Mouse (Mus musculus): Measurements from ENCODE around the gene Bola1. TPM values are rescaled to one million over a fixed set of nuclear protein-coding genes. Genes with fewer than 3 reads are reported as not detected.

Gene Bola1
- polyA plus RNA-seq, 1 experiment from 2014 or later: 47.5 TPM

DNA sequence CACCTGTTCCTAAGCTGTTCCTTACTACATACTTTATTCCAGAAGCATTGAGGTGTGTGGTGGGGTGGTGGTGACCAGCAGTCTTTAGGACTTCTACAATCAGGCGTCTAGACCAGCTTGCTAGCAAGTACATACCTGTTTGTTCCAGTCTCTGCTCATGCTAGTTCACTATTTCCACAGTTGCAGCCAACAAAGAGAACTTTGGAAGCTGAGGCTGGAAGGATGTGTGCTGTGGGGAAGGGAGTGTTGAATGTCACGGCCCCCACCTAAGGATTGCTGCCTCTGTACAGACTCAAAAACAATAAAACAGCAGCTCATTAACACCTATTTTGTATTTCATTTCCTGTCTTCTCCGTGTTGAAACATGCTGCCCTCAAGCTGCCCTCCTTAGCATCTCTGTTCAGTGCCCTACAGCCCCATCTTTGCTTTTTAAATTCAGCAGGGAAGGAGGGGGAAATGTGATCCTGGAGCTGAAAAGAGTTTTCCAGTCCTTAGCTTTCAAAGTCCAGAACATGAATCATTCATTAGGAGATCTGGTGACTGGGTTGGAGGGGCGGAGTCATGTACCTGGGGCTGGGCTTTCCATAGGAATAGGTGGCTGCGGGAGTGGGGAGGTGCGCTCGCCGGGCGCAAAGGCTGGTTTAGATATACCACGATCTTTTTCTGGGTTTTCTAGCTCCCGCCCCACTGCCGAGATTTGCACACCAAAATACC lies 58.5 kb downstream of the Bola1 start:
- H3K4me1 ChIP-seq (ENCODE audit: control insufficient read depth, insufficient read depth, low read length): peaks cover 18% of the 10 kb centered on the region
- H3K36me3 ChIP-seq (ENCODE audit: control insufficient read depth, insufficient read depth, low read length): peaks cover under 1% of the 10 kb centered on the region; the same call in 1 of the 2 replicates
- ATAC-seq (replicated peaks; ENCODE audit: insufficient number of reproducible peaks, low FRiP score, low TSS enrichment): no peak
- no peaks in the 10 kb centered on the region for H3K27me3 ChIP-seq (ENCODE audit: control insufficient read depth, insufficient read depth, low read length)
- H3K9ac ChIP-seq (ENCODE audit: low read depth, low read length): peak overlapping the region; percentile 65
- H3K4me2 ChIP-seq: peak overlapping the region; percentile 86
- 3% methylated on average over 12 of the region's 12 CpGs for WGBS (ENCODE audit: insufficient replicate concordance)
- H3K27ac ChIP-seq (ENCODE audit: low read depth, low read length): peak overlapping the region; percentile 70
- peak overlapping the region; percentile 44 for H3K4me3 ChIP-seq (ENCODE audit: low read depth, low read length)
- H3K9me3 ChIP-seq (replicated peaks; ENCODE audit: control insufficient read depth, low read length): no peaks in the 10 kb centered on the region

DNA sequence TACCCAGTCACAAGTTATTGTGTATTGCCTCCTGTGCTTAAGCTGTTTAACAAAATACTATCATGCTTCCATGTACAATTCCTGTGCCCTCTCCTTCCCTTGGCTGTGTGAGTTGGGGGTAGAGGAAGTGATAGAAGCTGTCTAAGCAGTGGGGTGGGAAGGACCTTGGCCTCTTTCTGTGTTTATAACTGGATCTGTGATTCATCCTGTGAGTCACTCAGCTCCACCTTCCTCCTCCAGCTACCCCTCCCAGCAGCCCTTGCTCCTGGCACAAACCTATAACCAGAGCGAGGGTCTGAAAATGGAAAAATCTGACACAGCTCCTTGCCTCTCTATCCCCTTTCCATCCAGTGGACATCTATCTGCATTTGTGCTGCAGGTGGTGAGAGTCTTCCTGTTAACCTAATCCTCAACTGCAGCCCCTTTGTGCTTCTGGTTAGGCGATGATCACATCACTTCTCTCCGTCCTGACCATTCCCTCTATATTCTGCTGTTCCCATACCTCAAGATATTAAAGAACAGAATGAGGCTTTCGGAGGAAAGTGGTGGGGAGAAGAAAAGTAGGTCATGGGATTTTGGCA lies 59.2 kb downstream of the Bola1 start:
- peak overlapping the region; percentile 86 for H3K4me2 ChIP-seq
- peak overlapping the region; percentile 70 for H3K27ac ChIP-seq (ENCODE audit: low read depth, low read length)
- H3K4me1 ChIP-seq (ENCODE audit: control insufficient read depth, insufficient read depth, low read length): peaks cover 18% of the 10 kb centered on the region
- no peak overlapping the region for H3K4me3 ChIP-seq (ENCODE audit: low read depth, low read length)
- H3K9ac ChIP-seq (ENCODE audit: low read depth, low read length): peak overlapping the region; percentile 65; the same call in 1 of the 2 replicates
- ATAC-seq (replicated peaks; ENCODE audit: insufficient number of reproducible peaks, low FRiP score, low TSS enrichment): 0 out of 2 replicates have a peak, but pooled peaks have one; percentile 39
- WGBS (ENCODE audit: insufficient replicate concordance): 38% methylated on average over 4 of the region's 4 CpGs
- H3K27me3 ChIP-seq (ENCODE audit: control insufficient read depth, insufficient read depth, low read length): no peaks in the 10 kb centered on the region
- H3K36me3 ChIP-seq (ENCODE audit: control insufficient read depth, insufficient read depth, low read length): peaks cover 6% of the 10 kb centered on the region; the same call in 1 of the 2 replicates
- H3K9me3 ChIP-seq (replicated peaks; ENCODE audit: control insufficient read depth, low read length): no peaks in the 10 kb centered on the region

DNA sequence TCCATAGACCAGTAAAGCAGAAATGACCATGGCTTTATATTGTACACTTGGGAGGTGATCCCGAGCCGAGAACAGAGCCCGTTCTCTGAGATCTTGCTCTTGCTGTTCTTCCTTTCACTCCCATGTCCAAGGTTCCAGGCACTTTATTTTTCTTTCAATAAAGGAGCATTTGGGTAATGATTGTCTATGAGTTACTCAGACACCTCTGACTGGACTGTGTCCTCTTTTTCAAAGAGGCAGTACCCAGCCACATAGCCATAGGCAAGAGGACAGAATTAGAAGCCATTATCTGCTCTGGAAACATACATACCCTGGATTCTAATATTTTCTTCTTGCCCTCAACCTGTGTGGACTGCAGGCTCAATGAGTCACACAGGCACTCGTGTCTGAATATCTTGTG lies 59.7 kb downstream of the Bola1 start:
- Histone ChIP-seq H3K27me3 (ENCODE audit: control insufficient read depth, insufficient read depth, low read length) (no peaks in the 10 kb centered on the region), H3K9me3 (replicated peaks; ENCODE audit: control insufficient read depth, low read length) (no peaks in the 10 kb centered on the region), H3K4me2 (peak overlapping the region; percentile 86), H3K9ac (ENCODE audit: low read depth, low read length) (peak overlapping the region; percentile 35; the same call in 1 of the 2 replicates), H3K36me3 (ENCODE audit: control insufficient read depth, insufficient read depth, low read length) (peaks cover 9% of the 10 kb centered on the region; the same call in 1 of the 2 replicates), H3K27ac (ENCODE audit: low read depth, low read length) (0 out of 2 replicates have a peak overlapping the region, but pooled peaks have one; percentile 51), H3K4me3 (ENCODE audit: low read depth, low read length) (no peak overlapping the region), H3K4me1 (ENCODE audit: control insufficient read depth, insufficient read depth, low read length) (peaks cover 18% of the 10 kb centered on the region)
- no peak for ATAC-seq (replicated peaks; ENCODE audit: insufficient number of reproducible peaks, low FRiP score, low TSS enrichment)
- 64% methylated on average over 4 of the region's 4 CpGs for WGBS (ENCODE audit: insufficient replicate concordance)

DNA sequence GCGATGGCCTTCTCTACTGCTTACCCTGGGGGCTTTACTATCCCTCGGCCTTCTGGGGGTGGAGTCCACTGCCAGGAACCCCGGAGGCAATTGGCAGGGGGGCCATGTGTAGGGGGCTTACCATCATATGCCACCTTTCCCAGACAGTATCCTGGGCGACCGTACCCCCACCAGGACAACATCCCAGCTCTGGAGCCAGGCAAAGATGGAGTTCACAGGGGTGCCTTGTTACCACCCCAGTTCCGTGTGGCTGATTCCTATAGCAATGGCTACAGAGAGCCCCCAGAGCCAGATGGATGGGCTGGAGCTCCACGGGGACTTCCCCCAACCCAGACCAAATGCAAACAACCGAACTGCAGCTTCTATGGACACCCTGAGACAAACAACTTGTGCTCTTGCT lies 64.0 kb downstream of the Bola1 start:
- H3K27ac ChIP-seq (ENCODE audit: low read depth, low read length): no peak overlapping the region
- H3K9ac ChIP-seq (ENCODE audit: low read depth, low read length): no peak overlapping the region
- H3K36me3 ChIP-seq (ENCODE audit: control insufficient read depth, insufficient read depth, low read length): peaks cover 17% of the 10 kb centered on the region
- H3K4me2 ChIP-seq: no peak overlapping the region
- H3K4me3 ChIP-seq (ENCODE audit: low read depth, low read length): no peak overlapping the region
- 0 out of 2 replicates have a peak, but pooled peaks have one; percentile 12 for ATAC-seq (replicated peaks; ENCODE audit: insufficient number of reproducible peaks, low FRiP score, low TSS enrichment)
- H3K9me3 ChIP-seq (replicated peaks; ENCODE audit: control insufficient read depth, low read length): no peaks in the 10 kb centered on the region
- peaks cover 10% of the 10 kb centered on the region for H3K4me1 ChIP-seq (ENCODE audit: control insufficient read depth, insufficient read depth, low read length)
- H3K27me3 ChIP-seq (ENCODE audit: control insufficient read depth, insufficient read depth, low read length): no peaks in the 10 kb centered on the region
- 89% methylated on average over 8 of the region's 8 CpGs for WGBS (ENCODE audit: insufficient replicate concordance)

DNA sequence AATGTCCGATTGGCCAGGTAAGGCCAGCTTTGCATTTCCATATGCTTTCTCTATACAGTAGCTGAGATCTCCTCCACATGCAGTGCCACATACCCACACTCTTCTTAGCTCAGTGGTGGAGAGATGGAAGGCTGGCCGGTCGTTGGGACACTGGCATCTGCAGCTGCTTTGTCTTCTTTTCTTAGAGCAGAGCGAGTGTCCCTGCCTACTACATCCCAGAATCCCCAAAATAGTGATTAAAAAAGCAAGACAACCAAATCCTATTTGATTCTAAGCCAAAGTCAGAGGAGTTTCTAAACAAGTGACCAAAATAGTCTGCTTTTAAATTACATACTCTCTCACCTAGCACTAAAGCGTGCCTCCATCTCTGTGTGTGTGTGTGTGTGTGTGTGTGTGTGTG lies 66.9 kb downstream of the Bola1 start:
- H3K27ac ChIP-seq (ENCODE audit: low read depth, low read length): no peak overlapping the region
- no peaks in the 10 kb centered on the region for H3K27me3 ChIP-seq (ENCODE audit: control insufficient read depth, insufficient read depth, low read length)
- no peak overlapping the region for H3K9ac ChIP-seq (ENCODE audit: low read depth, low read length)
- no peaks in the 10 kb centered on the region for H3K4me1 ChIP-seq (ENCODE audit: control insufficient read depth, insufficient read depth, low read length)
- H3K4me3 ChIP-seq (ENCODE audit: low read depth, low read length): no peak overlapping the region
- no peaks in the 10 kb centered on the region for H3K9me3 ChIP-seq (replicated peaks; ENCODE audit: control insufficient read depth, low read length)
- H3K4me2 ChIP-seq: no peak overlapping the region
- H3K36me3 ChIP-seq (ENCODE audit: control insufficient read depth, insufficient read depth, low read length): peaks cover 17% of the 10 kb centered on the region
- ATAC-seq (replicated peaks; ENCODE audit: insufficient number of reproducible peaks, low FRiP score, low TSS enrichment): no peak
- 94% methylated on average over 5 of the region's 5 CpGs for WGBS (ENCODE audit: insufficient replicate concordance)

DNA sequence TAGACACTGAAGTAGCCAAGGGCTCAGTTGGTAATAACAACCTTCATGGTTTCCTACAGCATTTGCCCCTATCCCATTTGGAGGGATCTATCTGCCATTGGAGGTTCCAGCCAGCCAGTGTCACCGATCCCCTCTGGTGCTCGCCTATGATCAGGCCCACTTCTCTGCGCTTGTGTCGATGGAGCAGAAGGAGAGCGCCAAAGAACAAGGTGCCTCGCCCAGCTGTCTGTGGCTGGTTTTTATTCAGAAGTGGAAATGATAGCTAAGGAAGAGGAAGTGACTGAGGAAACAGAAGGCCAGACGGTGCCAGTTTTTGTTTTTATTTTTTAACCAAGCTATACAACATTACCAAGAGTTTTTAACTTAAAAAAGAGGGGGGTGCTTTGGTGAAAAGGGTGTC lies 67.7 kb downstream of the Bola1 start:
- Histone ChIP-seq H3K27ac (ENCODE audit: low read depth, low read length) (no peak overlapping the region), H3K9me3 (replicated peaks; ENCODE audit: control insufficient read depth, low read length) (no peaks in the 10 kb centered on the region), H3K36me3 (ENCODE audit: control insufficient read depth, insufficient read depth, low read length) (peaks cover 17% of the 10 kb centered on the region), H3K4me2 (no peak overlapping the region), H3K27me3 (ENCODE audit: control insufficient read depth, insufficient read depth, low read length) (no peaks in the 10 kb centered on the region), H3K4me1 (ENCODE audit: control insufficient read depth, insufficient read depth, low read length) (no peaks in the 10 kb centered on the region), H3K9ac (ENCODE audit: low read depth, low read length) (no peak overlapping the region), H3K4me3 (ENCODE audit: low read depth, low read length) (no peak overlapping the region)
- WGBS (ENCODE audit: insufficient replicate concordance): 83% methylated on average over 7 of the region's 7 CpGs
- no peak for ATAC-seq (replicated peaks; ENCODE audit: insufficient number of reproducible peaks, low FRiP score, low TSS enrichment)

DNA sequence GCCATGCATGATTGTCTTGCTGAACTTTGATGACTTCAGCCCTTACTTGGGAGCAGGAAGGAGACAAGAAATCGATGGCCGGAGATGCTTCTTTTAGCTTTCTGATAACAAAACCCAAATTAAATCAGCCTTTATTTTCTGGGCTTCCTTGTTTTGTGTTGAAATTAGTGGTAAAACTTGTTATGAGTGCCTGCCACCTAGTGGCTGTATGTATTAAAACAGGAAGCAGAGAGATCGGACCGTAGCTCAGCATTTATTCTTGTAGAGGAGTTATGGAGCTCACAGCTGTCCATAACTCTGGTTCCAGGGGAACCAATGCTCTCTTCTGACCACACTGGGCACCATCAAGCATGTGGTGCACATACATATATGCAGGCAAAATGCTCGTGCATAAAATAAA lies 71.6 kb downstream of the Bola1 start:
- Histone ChIP-seq H3K27me3 (ENCODE audit: control insufficient read depth, insufficient read depth, low read length) (no peaks in the 10 kb centered on the region), H3K4me3 (ENCODE audit: low read depth, low read length) (no peak overlapping the region), H3K9me3 (replicated peaks; ENCODE audit: control insufficient read depth, low read length) (no peaks in the 10 kb centered on the region), H3K4me1 (ENCODE audit: control insufficient read depth, insufficient read depth, low read length) (no peaks in the 10 kb centered on the region), H3K9ac (ENCODE audit: low read depth, low read length) (no peak overlapping the region), H3K4me2 (no peak overlapping the region), H3K27ac (ENCODE audit: low read depth, low read length) (no peak overlapping the region), H3K36me3 (ENCODE audit: control insufficient read depth, insufficient read depth, low read length) (0 out of 2 replicates have a peak, but pooled peaks cover 5% of the 10 kb centered on the region)
- no peak for ATAC-seq (replicated peaks; ENCODE audit: insufficient number of reproducible peaks, low FRiP score, low TSS enrichment)
- WGBS (ENCODE audit: insufficient replicate concordance): 19% methylated on average over 5 of the region's 5 CpGs
